Mouse (Mus musculus) limb, embryonic 14.5 days (tissue): ENCODE data around the gene Gabarap. TPM values are rescaled to one million over a fixed set of nuclear protein-coding genes. Genes with fewer than 3 reads are reported as not detected.
A peak's percentile ranks its signal among the peaks of the same experiment; 100 is the strongest.

Source experiments
- ATAC-seq: fragments of 200-750 bp; cut with Nextera tagmentation; 2 replicates; pipeline ENCODE4 v1.8.0; 2017; ENCODE audit warnings: low read depth, moderate number of reproducible peaks, moderate TSS enrichment; ENCODE audit not compliant: low FRiP score
- DNase-seq: peaks from one replicate; pipeline ENCODE4 v3.0.0-alpha.2; 2015; ENCODE audit warnings: low spot score
- H3K27ac ChIP-seq: fragments of 300-500 bp; sonication (generic); replicated peaks from 2 replicates; pipeline ENCODE4 v1.5.1; 2014; ENCODE audit warnings: low read depth, mild to moderate bottlenecking, low read length, moderate library complexity, mixed read lengths
- H3K27me3 ChIP-seq: fragments of 300-500 bp; sonication (generic); 2 replicates; pipeline ENCODE4 v1.6.1; 2014; ENCODE audit warnings: low read length, mixed read lengths; ENCODE audit not compliant: control insufficient read depth, insufficient read depth
- H3K36me3 ChIP-seq: fragments of 300-500 bp; sonication (generic); 2 replicates; pipeline ENCODE4 v1.6.1; 2014; ENCODE audit warnings: mild to moderate bottlenecking, low read length, moderate library complexity, mixed read lengths; ENCODE audit not compliant: control insufficient read depth, insufficient read depth
- H3K4me1 ChIP-seq: fragments of 300-500 bp; sonication (generic); 2 replicates; pipeline ENCODE4 v1.6.1; 2014; ENCODE audit warnings: antibody characterized with exemption, low read length, mixed read lengths; ENCODE audit not compliant: control insufficient read depth, insufficient read depth
- H3K4me2 ChIP-seq: fragments of 300-500 bp; sonication (generic); replicated peaks from 2 replicates; pipeline ENCODE4 v1.6.1; 2014; ENCODE audit warnings: low read depth, mild to moderate bottlenecking, low read length, moderate library complexity; ENCODE audit not compliant: severe bottlenecking
- H3K4me3 ChIP-seq: fragments of 300-500 bp; sonication (generic); replicated peaks from 2 replicates; pipeline ENCODE4 v1.5.1; 2014; ENCODE audit warnings: low read length
- H3K9ac ChIP-seq: fragments of 300-500 bp; sonication (generic); 2 replicates; pipeline ENCODE4 v1.6.1; 2014; ENCODE audit warnings: mild to moderate bottlenecking, low read depth, low read length, moderate library complexity; ENCODE audit not compliant: severe bottlenecking
- H3K9me3 ChIP-seq: fragments of 300-500 bp; sonication (generic); 2 replicates; pipeline ENCODE4 v1.6.1; 2016; ENCODE audit warnings: low read length; ENCODE audit not compliant: control insufficient read depth
- POLR2A ChIP-seq: fragments of 200-500 bp; IDR thresholded peaks from 2 replicates; pipeline ENCODE4 v1.8.0; 2012; ENCODE audit warnings: inconsistent platforms, mild to moderate bottlenecking, moderate library complexity, borderline replicate concordance; ENCODE audit not compliant: insufficient read depth, insufficient read length; ENCODE audit errors: extremely low read depth
- WGBS: fragments of 180-500 bp; shearing (Covaris S2); extraction: QIAGEN DNeasy Blood & Tissue Kit; methylation state at CpG from one replicate; pipeline ENCODE4 v1.1.7; 2014; 5-methylcytosine and 5-hydroxymethylcytosine counted together
- polyA plus RNA-seq, 2 experiments: library from polyadenylated mRNA; depleted of rRNA in 1 of 2; stranded (reverse) in 1 of 2; unstranded in 1 of 2; fragments of >200 nt; fragmentation: Nextera tagmentation in 1 of 2; extraction: Ambion mirVana in 1 of 2; gene quantifications; 2 replicates each; pipeline versions ENCODE4 v1.2.1 to v1.2.3; 2012 to 2014

Gene Gabarap
- polyA plus RNA-seq, 2 experiments, result 431 to 574 TPM

- peaks cover 6% of the 10 kb centered on the region for H3K4me1 ChIP-seq
- H3K27ac ChIP-seq, result no peak overlapping the region
- no peaks in the 10 kb centered on the region for H3K27me3 ChIP-seq
- no peak overlapping the region for H3K4me2 ChIP-seq
- H3K4me3 ChIP-seq, result no peak overlapping the region
- H3K9me3 ChIP-seq, result no peaks in the 10 kb centered on the region
- no peak overlapping the region for H3K9ac ChIP-seq
- 98% methylated on average over 2 of the region's 2 CpGs for WGBS
- peaks cover 72% of the 10 kb centered on the region for H3K36me3 ChIP-seq
- ATAC-seq, result no peak
- DNase-seq, result no peak
- no peak for TF ChIP-seq POLR2A
Measured at GRCm38 (mm10) chr11:69974907-69975306, 16.0 kb upstream of the Gabarap start.

GRCm38 (mm10) chr11:69976271-69976670 is 14.7 kb upstream of the Gabarap start:
- H3K4me1 ChIP-seq, result peaks cover 6% of the 10 kb centered on the region
- H3K4me3 ChIP-seq, result no peak overlapping the region
- ATAC-seq, result no peak
- H3K36me3 ChIP-seq, result peaks cover 61% of the 10 kb centered on the region
- H3K4me2 ChIP-seq, result no peak overlapping the region
- H3K27me3 ChIP-seq, result no peaks in the 10 kb centered on the region
- H3K27ac ChIP-seq, result no peak overlapping the region
- no peaks in the 10 kb centered on the region for H3K9me3 ChIP-seq
- TF ChIP-seq POLR2A, result no peak
- WGBS, result 93% methylated on average over 4 of the region's 4 CpGs
- no peak overlapping the region for H3K9ac ChIP-seq
- no peak for DNase-seq

DNA sequence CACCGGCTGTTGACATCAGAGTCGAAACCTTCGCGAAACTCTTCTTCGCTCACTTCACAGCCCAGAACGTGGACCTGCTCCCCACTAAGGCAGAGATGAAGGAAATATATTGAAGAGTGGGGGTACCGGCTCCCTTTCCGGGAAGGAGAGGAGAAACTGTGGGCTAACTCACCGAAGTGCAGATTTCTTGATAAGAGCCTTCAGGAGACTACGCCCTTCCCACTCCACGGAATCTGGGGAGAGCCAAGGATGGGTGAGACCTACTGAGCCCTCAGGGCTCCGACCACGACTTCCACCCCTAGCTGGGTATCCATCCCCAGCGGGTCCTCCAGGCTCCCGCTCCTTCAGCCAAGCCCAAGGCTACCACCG is 11.1 kb upstream of the Gabarap start:
- DNase-seq, result no peak
- H3K4me1 ChIP-seq, result peaks cover 19% of the 10 kb centered on the region
- ATAC-seq, result no peak
- peak overlapping the region; percentile 97 for H3K27ac ChIP-seq
- no peak for TF ChIP-seq POLR2A
- peaks cover 37% of the 10 kb centered on the region for H3K36me3 ChIP-seq
- H3K4me2 ChIP-seq, result peak overlapping the region; percentile 88
- no peaks in the 10 kb centered on the region for H3K9me3 ChIP-seq
- peak overlapping the region; percentile 96 for H3K9ac ChIP-seq
- WGBS, result 3% methylated on average over 16 of the region's 16 CpGs
- H3K4me3 ChIP-seq, result peak overlapping the region; percentile 99
- H3K27me3 ChIP-seq, result no peaks in the 10 kb centered on the region

GRCm38 (mm10) chr11:69980196-69981140 is 10.5 kb upstream of the Gabarap start:
- peak overlapping the region; percentile 99 for H3K4me3 ChIP-seq

GRCm38 (mm10) chr11:69981141-69981762 is 9.7 kb upstream of the Gabarap start, which contains the start of gene Ctdnep1:
Gene Ctdnep1, plus strand, starts transcription at chr11:69981156.
- WGBS, result 0% methylated on average over 36 of the region's 43 CpGs
- ATAC-seq (no peak), DNase-seq (no peak)

More at GRCm38 (mm10) chr11:69980196-69981140, 10.5 kb upstream of the Gabarap start:
- no peaks in the 10 kb centered on the region for H3K27me3 ChIP-seq
- H3K4me1 ChIP-seq, result peaks cover 19% of the 10 kb centered on the region
- H3K27ac ChIP-seq, result peak overlapping the region; percentile 97
- DNase-seq, result peak; percentile 97
- peak overlapping the region; percentile 96 for H3K9ac ChIP-seq
- WGBS, result under 1% methylated on average over 37 of the region's 60 CpGs
- peak; percentile 90; the same call in 1 of the 2 replicates for TF ChIP-seq POLR2A
- ATAC-seq, result peak; percentile 96
- no peaks in the 10 kb centered on the region for H3K9me3 ChIP-seq
- H3K4me2 ChIP-seq, result peak overlapping the region; percentile 88
- H3K36me3 ChIP-seq, result peaks cover 38% of the 10 kb centered on the region

More at GRCm38 (mm10) chr11:69981141-69981762, 9.7 kb upstream of the Gabarap start, which contains the start of gene Ctdnep1:
- Histone ChIP-seq H3K27me3 (no peaks in the 10 kb centered on the region), H3K36me3 (peaks cover 34% of the 10 kb centered on the region), H3K27ac (peak within 1 kb of the TSS; percentile 97), H3K4me2 (peak within 1 kb of the TSS; percentile 88), H3K9ac (peak within 1 kb of the TSS; percentile 96), H3K4me1 (peaks cover 19% of the 10 kb centered on the region), H3K9me3 (no peaks in the 10 kb centered on the region), H3K4me3 (peak within 1 kb of the TSS; percentile 99)
- no peak for TF ChIP-seq POLR2A
